Mouse (Mus musculus): Measurements from ENCODE around the gene Uts2. TPM values are rescaled to one million over a fixed set of nuclear protein-coding genes. Genes with fewer than 3 reads are reported as not detected.

Uts2 gene
- total and polyA plus RNA-seq, 3 experiments: not detected

DNA sequence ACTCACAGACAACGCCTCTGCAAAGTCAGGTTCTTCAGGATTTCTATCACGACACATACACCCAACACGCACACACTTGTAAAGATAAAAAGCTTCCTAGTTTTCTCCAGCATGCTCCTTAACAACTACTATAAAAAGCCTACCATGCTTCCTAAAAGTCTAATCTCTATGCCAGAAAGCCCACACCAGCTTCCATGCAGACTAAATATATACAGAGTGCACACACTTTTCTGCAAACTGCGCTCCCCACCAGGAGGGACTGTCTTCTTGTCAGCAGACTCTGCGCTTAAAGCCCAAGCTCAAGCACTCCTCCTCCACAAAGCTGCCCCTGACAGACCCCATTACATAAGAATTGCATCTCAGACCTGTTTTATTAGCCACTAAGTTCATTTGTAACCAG lies 44.6 kb downstream of the Uts2 start:
- DNase-seq (ENCODE audit: low read depth, low spot score): no peak
- Histone ChIP-seq H3K9ac (ENCODE audit: control insufficient read depth, low read depth, low read length, poor library complexity, severe bottlenecking) (no peak overlapping the region), H3K36me3 (ENCODE audit: control insufficient read depth in 1 of 2, insufficient read depth in 2 of 2, low read length in 2 of 2) (no peaks in the 10 kb centered on the region; a peak in 1 of 4 replicates), H3K4me1 (ENCODE audit: control insufficient read depth in 1 of 2, insufficient read depth in 2 of 2, low read length in 2 of 2) (peaks cover 0 to 2% of the 10 kb centered on the region in 2 experiments; a peak in 1 of 4 replicates), H3K9me3 (replicated peaks; ENCODE audit: insufficient read depth, low read length) (no peaks in the 10 kb centered on the region), H3K79me2 (ENCODE audit: control insufficient read depth, insufficient read depth, low read length, poor library complexity) (peaks cover 3% of the 10 kb centered on the region; the same call in 1 of the 2 replicates), H3K27ac (ENCODE audit: control insufficient read depth, low read depth, low read length) (no peak overlapping the region), H3K27me3 (ENCODE audit: control insufficient read depth in 1 of 2, insufficient read depth in 2 of 2, low read length in 2 of 2) (no peaks in the 10 kb centered on the region), H3K4me3 (ENCODE audit: control insufficient read depth in 1 of 2, insufficient read depth in 1 of 2, low read depth in 2 of 2, low read length in 2 of 2) (no peak overlapping the region)
- TF ChIP-seq POLR2A (IDR thresholded peaks at IDR 0.05; ENCODE audit: control insufficient read depth in 1 of 2, insufficient read depth in 1 of 2, low read depth in 1 of 2, low read length in 2 of 2, poor library complexity in 1 of 2): no peak
- no peak for TF ChIP-seq MAX (IDR thresholded peaks at IDR 0.05; ENCODE audit: low read length)
- TF ChIP-seq MYC (IDR thresholded peaks at IDR 0.05; ENCODE audit: low read depth, low read length): no peak
- TF ChIP-seq SMC3 (IDR thresholded peaks at IDR 0.05; ENCODE audit: low read depth, low read length): no peak

DNA sequence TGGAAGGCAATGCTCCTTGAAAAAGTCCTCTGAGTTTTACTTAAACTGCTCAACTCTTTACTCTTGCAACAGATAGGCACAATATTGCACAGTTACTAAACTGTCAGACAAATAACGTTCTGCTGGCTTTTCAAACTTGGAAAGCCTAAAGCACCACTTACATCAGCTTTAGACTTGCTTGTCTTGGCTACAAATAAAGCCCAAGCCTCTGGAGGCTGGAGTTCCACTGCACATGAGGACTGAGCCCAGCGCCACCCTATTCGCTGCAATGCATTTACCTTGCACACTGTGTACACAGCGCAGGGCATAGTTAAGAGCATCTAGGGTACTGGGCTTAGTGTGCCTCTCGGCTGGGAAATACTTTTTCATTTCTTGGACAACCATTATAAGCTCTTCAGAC lies 46.4 kb downstream of the Uts2 start:
- TF ChIP-seq BHLHE40 (IDR thresholded peaks at IDR 0.05; ENCODE audit: borderline replicate concordance, low read depth, low read length) (no peak), USF2 (IDR thresholded peaks at IDR 0.05; ENCODE audit: borderline replicate concordance in 1 of 2, insufficient read depth in 1 of 2, low read depth in 1 of 2, low read length in 2 of 2) (no peak), MAZ (IDR thresholded peaks at IDR 0.05; ENCODE audit: low read depth, low read length) (no peak), SIN3A (IDR thresholded peaks at IDR 0.05; ENCODE audit: low read length) (no peak), MXI1 (IDR thresholded peaks at IDR 0.05; ENCODE audit: low read depth, low read length) (no peak), EP300 (IDR thresholded peaks at IDR 0.05; ENCODE audit: low read depth in 1 of 2, low read length in 2 of 2) (no peak), GABPA (IDR thresholded peaks at IDR 0.05; ENCODE audit: low read depth, low read length) (no peak)
- Histone ChIP-seq H3K36me3 (ENCODE audit: control insufficient read depth in 1 of 2, insufficient read depth in 2 of 2, low read length in 2 of 2) (no peaks in the 10 kb centered on the region; a peak in 1 of 4 replicates), H3K27me3 (ENCODE audit: control insufficient read depth in 1 of 2, insufficient read depth in 2 of 2, low read length in 2 of 2) (no peaks in the 10 kb centered on the region), H3K27ac (ENCODE audit: control insufficient read depth, low read depth, low read length) (no peak overlapping the region), H3K4me1 (ENCODE audit: control insufficient read depth in 1 of 2, insufficient read depth in 2 of 2, low read length in 2 of 2) (peaks cover 0 to 2% of the 10 kb centered on the region in 2 experiments; a peak in 1 of 4 replicates), H3K9me3 (replicated peaks; ENCODE audit: insufficient read depth, low read length) (no peaks in the 10 kb centered on the region), H3K4me3 (ENCODE audit: control insufficient read depth in 1 of 2, insufficient read depth in 1 of 2, low read depth in 2 of 2, low read length in 2 of 2) (no peak overlapping the region), H3K9ac (ENCODE audit: control insufficient read depth, low read depth, low read length, poor library complexity, severe bottlenecking) (no peak overlapping the region), H3K79me2 (ENCODE audit: control insufficient read depth, insufficient read depth, low read length, poor library complexity) (peaks cover 3% of the 10 kb centered on the region; the same call in 1 of the 2 replicates)
- no peak for DNase-seq (ENCODE audit: low read depth, low spot score)

DNA sequence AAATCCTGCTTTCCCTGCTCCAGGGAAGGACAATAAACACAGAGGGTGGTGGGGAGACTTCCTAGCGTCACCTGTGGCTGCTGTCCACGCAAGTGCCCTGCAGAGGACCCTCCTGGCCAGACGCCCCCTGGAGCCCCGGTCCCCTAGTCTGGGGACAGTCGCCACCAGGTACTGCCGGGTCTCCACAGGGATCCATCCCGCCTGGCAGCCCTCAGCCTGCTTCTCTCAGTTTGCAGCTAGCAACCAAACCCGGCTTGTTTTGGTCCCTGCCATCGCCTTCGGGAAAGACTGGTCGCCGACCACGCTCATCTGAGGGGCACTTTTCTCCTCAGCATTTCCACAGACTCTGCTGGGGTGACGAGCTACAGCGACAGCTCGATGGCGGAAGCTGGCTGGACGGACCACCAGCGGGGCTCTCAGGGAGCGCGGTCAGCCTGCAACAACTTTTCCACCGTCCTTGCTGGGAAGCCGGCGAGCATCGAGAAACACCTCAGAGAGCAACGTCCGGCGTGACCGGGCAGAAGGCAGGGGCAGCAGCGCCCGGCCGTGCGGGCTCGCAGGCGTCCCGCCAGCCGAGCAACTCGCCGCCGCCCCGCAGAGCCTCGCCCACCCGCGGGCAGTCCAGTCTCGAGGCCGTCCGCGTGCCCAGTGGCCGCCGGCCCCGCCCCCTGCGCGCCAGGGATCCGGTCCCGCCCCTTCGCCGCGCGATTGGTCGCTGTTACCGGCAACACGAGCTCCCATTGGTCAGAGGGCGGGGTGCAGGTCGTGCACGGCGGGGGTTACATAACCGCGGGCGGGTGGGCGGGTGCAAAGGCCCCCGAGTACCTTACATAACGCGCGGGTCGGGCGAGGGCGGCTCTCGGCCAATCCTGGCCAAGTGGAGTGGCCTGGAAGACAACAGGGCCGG lies 47.4 kb downstream of the Uts2 start, which contains the start of gene Per3:
Gene Per3 (minus strand): TSS at position 629 of the 907 bp plus-strand sequence.
- H3K36me3 ChIP-seq (ENCODE audit: control insufficient read depth in 1 of 2, insufficient read depth in 2 of 2, low read length in 2 of 2): no peaks in the 10 kb centered on the region; a peak in 1 of 4 replicates
- TF ChIP-seq ELF1 (IDR thresholded peaks at IDR 0.05; ENCODE audit: low read depth, low read length) (no peak), EP300 (IDR thresholded peaks at IDR 0.05; ENCODE audit: low read depth in 1 of 2, low read length in 2 of 2) (no peak), NELFE (IDR thresholded peaks at IDR 0.05; ENCODE audit: low read depth, low read length) (peak; percentile 69), USF1 (IDR thresholded peaks at IDR 0.05; ENCODE audit: low read depth, low read length) (no peak), MAZ (IDR thresholded peaks at IDR 0.05; ENCODE audit: low read depth, low read length) (no peak), SIN3A (IDR thresholded peaks at IDR 0.05; ENCODE audit: low read length) (peak; percentile 71), TAL1 (IDR thresholded peaks at IDR 0.05; ENCODE audit: low read length) (no peak), MAX (IDR thresholded peaks at IDR 0.05; ENCODE audit: low read length) (peak; percentile 76), POLR2A (IDR thresholded peaks at IDR 0.05; ENCODE audit: control insufficient read depth in 1 of 2, insufficient read depth in 1 of 2, low read depth in 1 of 2, low read length in 2 of 2, poor library complexity in 1 of 2) (peak; percentile 68 to 89; a peak in 3 of 4 replicates), RAD21 (IDR thresholded peaks at IDR 0.05; ENCODE audit: low read depth, low read length) (no peak), MXI1 (IDR thresholded peaks at IDR 0.05; ENCODE audit: low read depth, low read length) (peak; percentile 85), TCF12 (IDR thresholded peaks at IDR 0.05; ENCODE audit: low read depth, low read length) (0 out of 2 replicates have a peak, but pooled peaks have one; percentile 8), MYC (IDR thresholded peaks at IDR 0.05; ENCODE audit: low read depth, low read length) (no peak)
- peak within 1 kb of the TSS; percentile 73 to 74 for H3K4me3 ChIP-seq (ENCODE audit: control insufficient read depth in 1 of 2, insufficient read depth in 1 of 2, low read depth in 2 of 2, low read length in 2 of 2)

More for the DNA sequence above, 47.4 kb downstream of the Uts2 start, which contains the start of gene Per3:
- H3K9me3 ChIP-seq (replicated peaks; ENCODE audit: insufficient read depth, low read length): no peaks in the 10 kb centered on the region
- no peak within 1 kb of the TSS for H3K27ac ChIP-seq (ENCODE audit: control insufficient read depth, low read depth, low read length)
- DNase-seq (ENCODE audit: low read depth, low spot score): peak; percentile 94
- H3K79me2 ChIP-seq (ENCODE audit: control insufficient read depth, insufficient read depth, low read length, poor library complexity): peaks cover 3% of the 10 kb centered on the region; the same call in 1 of the 2 replicates
- H3K9ac ChIP-seq (ENCODE audit: control insufficient read depth, low read depth, low read length, poor library complexity, severe bottlenecking): peak within 1 kb of the TSS; percentile 74
- peaks cover 0 to 2% of the 10 kb centered on the region in 2 experiments; a peak in 1 of 4 replicates for H3K4me1 ChIP-seq (ENCODE audit: control insufficient read depth in 1 of 2, insufficient read depth in 2 of 2, low read length in 2 of 2)
- no peaks in the 10 kb centered on the region for H3K27me3 ChIP-seq (ENCODE audit: control insufficient read depth in 1 of 2, insufficient read depth in 2 of 2, low read length in 2 of 2)
